Mouse (Mus musculus): ENCODE data around the gene Mrpl16. TPM values are rescaled to one million over a fixed set of nuclear protein-coding genes. Genes with fewer than 3 reads are reported as not detected.

Gene Mrpl16
- polyA plus RNA-seq, 1 experiment from 2014 or later = 53.8 TPM

DNA sequence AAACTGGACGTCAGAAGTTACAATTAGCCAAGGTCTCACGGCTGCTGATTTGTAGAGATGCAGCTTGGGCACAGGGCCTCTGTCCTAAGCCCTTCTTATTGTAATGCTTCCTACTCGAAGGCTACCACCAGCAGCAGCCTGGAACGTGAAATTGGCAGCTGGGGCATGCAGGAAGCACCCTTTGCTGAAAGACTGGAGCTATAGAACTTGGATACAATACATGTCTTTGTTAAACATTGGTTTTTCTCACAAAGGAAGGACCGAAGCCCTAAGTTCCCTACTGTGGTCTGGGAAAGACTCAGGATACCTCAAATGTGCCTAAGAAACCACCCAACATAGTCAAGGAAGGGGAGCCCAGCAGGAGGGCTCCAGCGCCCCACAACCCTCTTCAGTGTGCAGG lies 37.6 kb downstream of the Mrpl16 start:
- no peak for ATAC-seq (ENCODE audit: low read depth)
- 29% methylated on average over 6 of the region's 6 CpGs for WGBS (ENCODE audit: insufficient replicate concordance)
- no peak for DNase-seq

DNA sequence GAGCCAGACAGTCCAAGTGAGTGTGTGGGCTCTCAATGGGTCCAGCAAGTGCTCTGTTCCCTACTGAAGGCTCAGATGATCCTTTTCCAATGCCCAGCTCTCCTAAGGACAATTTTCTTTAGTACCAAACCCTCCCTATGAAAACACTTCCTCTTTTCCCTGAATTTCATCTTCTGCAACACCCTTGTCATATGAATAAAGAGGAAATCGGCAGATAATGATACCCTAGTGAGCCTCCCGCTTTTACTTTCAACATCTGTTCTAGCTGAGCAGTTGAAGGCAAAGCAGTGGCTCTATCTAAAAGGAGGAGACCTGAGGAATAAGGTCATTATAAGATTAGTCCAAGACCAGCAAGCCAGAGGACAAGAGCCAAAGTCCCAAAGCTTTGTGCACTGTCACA lies 38.3 kb downstream of the Mrpl16 start:
- DNase-seq (no peak), ATAC-seq (ENCODE audit: low read depth) (no peak)
- no peak overlapping the region for H3K4me2 ChIP-seq
- H3K9me3 ChIP-seq (replicated peaks) = no peaks in the 10 kb centered on the region
- no peak overlapping the region for H3K9ac ChIP-seq
- H3K27me3 ChIP-seq = no peaks in the 10 kb centered on the region
- no peak overlapping the region for H3K4me3 ChIP-seq (replicated peaks)
- H3K4me1 ChIP-seq (replicated peaks) = no peaks in the 10 kb centered on the region
- WGBS (ENCODE audit: insufficient replicate concordance) = 34% methylated on average over 2 of the region's 2 CpGs
- no peak overlapping the region for H3K27ac ChIP-seq
- no peaks in the 10 kb centered on the region for H3K36me3 ChIP-seq

More for the DNA sequence above, 37.6 kb downstream of the Mrpl16 start:
- H3K27ac ChIP-seq = no peak overlapping the region
- no peak overlapping the region for H3K4me2 ChIP-seq
- H3K36me3 ChIP-seq = no peaks in the 10 kb centered on the region
- no peak overlapping the region for H3K4me3 ChIP-seq (replicated peaks)
- no peaks in the 10 kb centered on the region for H3K27me3 ChIP-seq
- no peaks in the 10 kb centered on the region for H3K4me1 ChIP-seq (replicated peaks)
- no peaks in the 10 kb centered on the region for H3K9me3 ChIP-seq (replicated peaks)
- no peak overlapping the region for H3K9ac ChIP-seq

DNA sequence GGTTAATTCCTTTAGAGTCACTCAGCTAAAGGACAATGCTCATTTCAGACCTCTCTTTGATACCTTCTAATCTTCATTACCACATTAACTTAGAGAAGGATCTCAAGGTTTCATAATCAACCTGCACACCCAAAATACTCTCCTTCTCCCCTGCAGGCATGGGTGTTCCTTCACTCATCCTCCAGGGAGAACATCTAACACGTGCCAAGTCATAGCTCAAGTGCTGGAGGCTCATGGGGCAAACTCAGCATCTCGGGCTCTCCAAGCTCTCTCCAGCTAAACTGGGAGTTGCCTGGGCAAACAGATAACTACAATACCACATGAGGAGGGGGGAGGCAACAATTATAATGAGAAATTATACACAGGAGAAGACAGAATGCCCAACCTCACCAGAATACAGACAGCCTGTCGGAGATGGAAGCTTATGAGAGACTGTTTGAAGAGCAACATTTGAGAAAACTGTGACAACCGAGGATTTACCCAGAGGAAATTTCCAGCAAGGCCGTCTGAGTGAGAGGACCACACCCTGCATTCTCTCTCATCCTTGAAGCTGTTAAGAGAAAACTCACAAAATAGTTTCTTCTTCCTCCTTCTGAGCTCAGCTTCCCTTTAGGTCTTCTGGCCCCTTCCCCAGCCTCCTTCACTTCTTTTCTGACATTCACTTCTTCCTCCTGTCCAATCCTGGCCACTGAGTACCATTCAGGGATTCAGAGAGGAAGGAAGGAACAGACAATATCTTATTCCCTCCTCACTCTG lies 40.0 kb downstream of the Mrpl16 start:
- Histone ChIP-seq H3K4me2 (no peak overlapping the region), H3K4me3 (replicated peaks) (no peak overlapping the region), H3K9me3 (replicated peaks) (no peaks in the 10 kb centered on the region), H3K27ac (no peak overlapping the region), H3K36me3 (no peaks in the 10 kb centered on the region), H3K9ac (no peak overlapping the region), H3K4me1 (replicated peaks) (peaks cover 5% of the 10 kb centered on the region; the same call in 1 of the 2 replicates), H3K27me3 (no peaks in the 10 kb centered on the region)
- DNase-seq (no peak), ATAC-seq (ENCODE audit: low read depth) (no peak)
- WGBS (ENCODE audit: insufficient replicate concordance) = 39% methylated on average over 5 of the region's 5 CpGs

DNA sequence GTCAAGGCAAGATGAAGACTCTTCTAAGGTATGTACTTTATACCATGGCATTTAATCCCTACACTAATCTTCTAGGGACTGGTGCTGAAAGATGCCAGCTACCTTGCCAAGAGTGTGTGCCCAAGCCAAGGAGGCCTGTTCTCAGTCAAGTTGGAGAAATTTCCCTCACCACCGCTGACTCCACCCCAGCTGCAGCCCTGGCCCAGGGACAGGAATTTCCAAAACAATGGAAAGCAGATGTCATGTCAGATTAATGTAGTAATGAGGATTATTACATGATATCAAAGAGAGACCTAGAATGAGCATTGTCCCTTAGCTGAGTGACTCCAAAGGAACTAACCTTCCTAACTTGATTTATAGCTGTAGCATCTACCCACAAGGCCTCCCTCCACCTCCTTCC lies 40.7 kb downstream of the Mrpl16 start:
- no peak for DNase-seq
- Histone ChIP-seq H3K9me3 (replicated peaks) (no peaks in the 10 kb centered on the region), H3K27me3 (peaks cover 4% of the 10 kb centered on the region), H3K36me3 (no peaks in the 10 kb centered on the region), H3K4me1 (replicated peaks) (peaks cover 5% of the 10 kb centered on the region; the same call in 1 of the 2 replicates), H3K27ac (no peak overlapping the region), H3K9ac (no peak overlapping the region), H3K4me3 (replicated peaks) (no peak overlapping the region), H3K4me2 (no peak overlapping the region)
- 78% methylated on average over 1 of the region's 1 CpGs for WGBS (ENCODE audit: insufficient replicate concordance)
- no peak for ATAC-seq (ENCODE audit: low read depth)

DNA sequence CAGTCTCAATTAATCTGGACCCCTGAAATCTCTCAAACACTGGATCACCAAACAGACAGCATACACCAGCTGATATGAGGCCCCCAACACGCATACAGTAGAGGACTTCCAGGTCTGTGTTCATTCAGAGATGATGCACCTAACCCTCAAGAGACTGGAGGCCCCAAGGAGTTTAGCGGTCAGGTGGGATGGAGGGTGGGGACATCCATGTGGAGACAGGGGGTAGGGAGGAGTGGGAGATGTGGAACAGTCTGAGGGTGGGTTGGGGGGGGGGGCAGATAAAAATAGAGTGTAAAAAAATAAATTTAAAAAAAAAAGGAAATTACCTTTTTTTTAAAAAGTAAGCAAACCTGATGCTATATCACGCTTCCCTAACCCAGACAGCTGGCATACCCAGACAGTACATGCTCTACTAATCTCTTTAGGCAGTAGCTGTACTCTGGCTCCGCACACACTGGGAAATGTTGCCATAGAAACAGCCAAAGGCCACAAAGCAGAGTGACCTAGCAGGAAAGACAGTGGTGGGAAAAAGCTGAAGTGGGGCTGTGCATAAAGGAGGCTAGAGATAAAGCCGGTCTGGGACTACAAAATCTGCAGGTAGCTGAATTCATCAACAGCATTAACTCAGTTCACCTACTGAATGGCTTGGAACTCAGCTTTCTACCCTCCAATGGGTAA lies 41.6 kb downstream of the Mrpl16 start:
- H3K27ac ChIP-seq = no peak overlapping the region

DNA sequence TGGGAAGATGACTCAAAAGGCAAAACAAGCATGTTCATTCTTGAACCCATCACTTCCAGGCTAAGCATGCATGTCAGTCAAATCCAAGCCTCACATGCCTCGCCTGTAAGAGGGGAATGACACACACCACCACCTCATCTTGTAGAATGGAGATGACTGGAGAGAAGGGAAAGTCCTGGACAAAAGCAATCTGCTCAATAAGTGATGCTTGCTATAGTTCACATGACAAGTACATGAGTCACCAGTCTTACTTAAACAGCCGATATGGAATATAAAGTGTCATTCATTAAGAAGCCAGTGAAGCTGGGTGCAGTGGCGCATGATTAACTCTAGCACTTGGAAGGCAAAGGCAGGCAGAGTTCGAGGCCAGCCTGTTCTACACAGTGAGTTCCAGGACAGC lies 42.9 kb downstream of the Mrpl16 start:
- H3K4me2 ChIP-seq = no peak overlapping the region
- ATAC-seq (ENCODE audit: low read depth) = no peak
- no peak overlapping the region for H3K9ac ChIP-seq
- H3K27ac ChIP-seq = no peak overlapping the region
- H3K4me1 ChIP-seq (replicated peaks) = peaks cover 5% of the 10 kb centered on the region
- H3K9me3 ChIP-seq (replicated peaks) = no peaks in the 10 kb centered on the region
- no peak overlapping the region for H3K4me3 ChIP-seq (replicated peaks)
- no peaks in the 10 kb centered on the region for H3K36me3 ChIP-seq
- 57% methylated on average over 4 of the region's 4 CpGs for WGBS (ENCODE audit: insufficient replicate concordance)
- H3K27me3 ChIP-seq = peaks cover 27% of the 10 kb centered on the region
- no peak for DNase-seq

More for the DNA sequence above, 41.6 kb downstream of the Mrpl16 start:
- Histone ChIP-seq H3K4me2 (no peak overlapping the region), H3K27me3 (peaks cover 14% of the 10 kb centered on the region), H3K9me3 (replicated peaks) (no peaks in the 10 kb centered on the region), H3K4me3 (replicated peaks) (no peak overlapping the region), H3K36me3 (no peaks in the 10 kb centered on the region), H3K9ac (no peak overlapping the region), H3K4me1 (replicated peaks) (peaks cover 5% of the 10 kb centered on the region; the same call in 1 of the 2 replicates)
- DNase-seq = no peak
- WGBS (ENCODE audit: insufficient replicate concordance) = 34% methylated on average over 5 of the region's 5 CpGs
- peak; percentile 47; the same call in 1 of the 2 replicates for ATAC-seq (ENCODE audit: low read depth)

DNA sequence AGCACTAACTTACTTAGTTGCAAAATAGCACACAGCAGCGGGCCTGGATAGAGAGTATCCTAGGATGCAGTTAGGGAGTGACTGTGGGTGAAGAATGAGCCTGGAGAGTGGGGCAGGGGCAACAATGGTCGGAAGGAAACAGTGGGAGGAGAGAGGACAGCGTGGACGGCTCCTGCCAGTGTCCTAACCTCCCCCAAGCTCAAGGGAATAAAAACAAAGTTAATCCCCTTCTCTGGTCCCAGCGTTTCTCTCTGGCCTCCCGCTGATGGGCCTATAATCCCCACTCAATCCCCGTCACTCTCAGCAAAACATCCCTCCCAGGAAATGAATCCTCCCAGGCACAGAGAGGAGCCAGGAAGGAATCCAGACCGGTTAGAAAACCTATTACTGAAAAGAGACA lies 43.5 kb downstream of the Mrpl16 start:
- ATAC-seq (ENCODE audit: low read depth) = no peak
- Histone ChIP-seq H3K27me3 (peaks cover 32% of the 10 kb centered on the region), H3K4me2 (no peak overlapping the region), H3K36me3 (no peaks in the 10 kb centered on the region), H3K4me1 (replicated peaks) (peaks cover 5% of the 10 kb centered on the region), H3K27ac (no peak overlapping the region), H3K9me3 (replicated peaks) (no peaks in the 10 kb centered on the region), H3K4me3 (replicated peaks) (no peak overlapping the region), H3K9ac (no peak overlapping the region)
- DNase-seq = no peak
- 15% methylated on average over 8 of the region's 8 CpGs for WGBS (ENCODE audit: insufficient replicate concordance)

DNA sequence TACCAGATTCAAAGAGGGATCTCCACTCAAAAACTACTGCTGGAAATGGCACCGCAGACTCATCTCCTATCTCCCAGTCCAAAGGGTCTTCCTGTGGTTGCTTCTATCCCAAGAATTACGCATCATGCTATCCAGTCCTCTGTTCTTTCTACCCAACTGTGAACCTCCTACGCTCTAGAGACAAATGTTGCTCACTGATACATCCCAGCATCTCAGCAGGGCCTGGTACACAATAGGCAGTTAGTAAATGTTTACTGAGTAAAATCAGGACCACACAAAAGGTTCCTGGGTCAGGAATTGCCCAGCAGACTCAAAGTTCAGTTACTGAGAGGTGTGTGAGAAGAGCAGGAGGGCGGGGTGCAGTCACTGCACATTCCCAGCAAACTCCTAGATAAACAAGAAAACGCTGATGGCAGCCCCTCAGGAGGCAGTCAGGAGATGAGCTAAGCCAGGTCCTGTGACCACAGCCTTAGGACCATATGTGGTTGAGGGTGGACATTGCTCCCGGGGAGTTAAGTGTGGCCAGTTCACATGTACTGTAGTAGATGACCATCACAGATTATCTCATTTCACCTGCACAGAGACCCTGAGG lies 44.6 kb downstream of the Mrpl16 start:
- Histone ChIP-seq H3K4me2 (no peak overlapping the region), H3K9ac (no peak overlapping the region), H3K4me3 (replicated peaks) (no peak overlapping the region), H3K4me1 (replicated peaks) (peaks cover 11% of the 10 kb centered on the region), H3K27me3 (peaks cover 44% of the 10 kb centered on the region), H3K9me3 (replicated peaks) (no peaks in the 10 kb centered on the region), H3K36me3 (no peaks in the 10 kb centered on the region), H3K27ac (no peak overlapping the region)
- 62% methylated on average over 6 of the region's 6 CpGs for WGBS (ENCODE audit: insufficient replicate concordance)
- DNase-seq (no peak), ATAC-seq (ENCODE audit: low read depth) (no peak)

DNA sequence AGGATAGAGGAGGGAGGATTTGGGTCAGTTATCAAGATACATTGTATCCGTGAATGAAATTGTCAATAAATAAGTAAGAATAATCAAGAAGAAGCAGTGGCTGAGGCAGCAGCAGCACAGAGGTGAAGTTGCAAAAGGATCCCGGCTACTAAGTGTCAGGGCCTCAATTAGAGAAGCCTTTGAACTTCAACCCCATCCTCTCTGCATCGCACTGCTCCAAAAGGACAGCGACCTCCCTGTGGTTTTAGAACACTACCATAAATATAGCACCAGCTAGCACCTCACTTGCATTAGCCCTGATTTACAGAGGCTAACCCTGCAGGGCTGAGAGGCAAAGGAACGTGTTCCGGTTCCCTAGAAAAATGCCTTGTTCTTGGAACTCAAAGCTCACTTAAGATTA lies 46.5 kb downstream of the Mrpl16 start:
- Histone ChIP-seq H3K27me3 (peaks cover 55% of the 10 kb centered on the region), H3K27ac (no peak overlapping the region), H3K9me3 (replicated peaks) (no peaks in the 10 kb centered on the region), H3K4me3 (replicated peaks) (no peak overlapping the region), H3K36me3 (no peaks in the 10 kb centered on the region), H3K4me1 (replicated peaks) (peaks cover 11% of the 10 kb centered on the region), H3K9ac (no peak overlapping the region), H3K4me2 (no peak overlapping the region)
- ATAC-seq (ENCODE audit: low read depth) (no peak), DNase-seq (no peak)
- 45% methylated on average over 6 of the region's 6 CpGs for WGBS (ENCODE audit: insufficient replicate concordance)

DNA sequence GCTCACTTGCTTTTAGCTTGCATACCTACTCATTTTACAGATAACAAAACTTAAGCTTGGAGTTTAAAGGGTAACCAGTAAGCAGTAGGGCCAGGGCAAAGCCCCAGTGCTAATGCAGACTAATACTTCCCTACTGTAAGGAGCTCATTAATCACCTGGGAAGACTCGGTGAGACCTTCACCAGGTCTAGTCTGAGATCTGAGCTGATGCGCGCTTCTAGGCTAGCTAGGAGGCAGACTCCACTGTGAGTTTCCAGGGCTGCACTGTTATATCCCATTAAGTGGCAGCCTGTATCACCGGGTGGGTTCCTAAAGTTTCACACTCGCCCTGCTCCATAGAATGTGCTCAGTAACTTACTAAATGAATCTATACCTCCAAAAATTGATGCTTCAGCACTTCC lies 47.4 kb downstream of the Mrpl16 start:
- 23% methylated on average over 5 of the region's 5 CpGs for WGBS (ENCODE audit: insufficient replicate concordance)
- no peak for ATAC-seq (ENCODE audit: low read depth)
- H3K9me3 ChIP-seq (replicated peaks) = no peaks in the 10 kb centered on the region
- DNase-seq = no peak
- H3K27ac ChIP-seq = no peak overlapping the region
- peaks cover 55% of the 10 kb centered on the region for H3K27me3 ChIP-seq
- no peak overlapping the region for H3K9ac ChIP-seq
- peaks cover 11% of the 10 kb centered on the region for H3K4me1 ChIP-seq (replicated peaks)
- H3K4me2 ChIP-seq = peak overlapping the region; percentile 76; the same call in 1 of the 2 replicates
- H3K4me3 ChIP-seq (replicated peaks) = peak overlapping the region; percentile 56; the same call in 1 of the 2 replicates
- H3K36me3 ChIP-seq = no peaks in the 10 kb centered on the region

All from liver, embryonic 13.5 days (tissue).